Mouse (Mus musculus) heart, postnatal 4 days (tissue): ENCODE data around the gene Retsat. TPM values are rescaled to one million over a fixed set of nuclear protein-coding genes. Genes with fewer than 3 reads are reported as not detected.

Experiments
- DNase-seq: peaks from one replicate; pipeline ENCODE4 v3.0.0; 2021
- total RNA-seq, 2 experiments: library from RNA; stranded (reverse); gene quantifications; 2 replicates each; pipeline ENCODE4 v1.2.3; 2021

Gene Retsat
- total RNA-seq, 2 experiments from 2014 or later: 91.3 to 105 TPM

DNA sequence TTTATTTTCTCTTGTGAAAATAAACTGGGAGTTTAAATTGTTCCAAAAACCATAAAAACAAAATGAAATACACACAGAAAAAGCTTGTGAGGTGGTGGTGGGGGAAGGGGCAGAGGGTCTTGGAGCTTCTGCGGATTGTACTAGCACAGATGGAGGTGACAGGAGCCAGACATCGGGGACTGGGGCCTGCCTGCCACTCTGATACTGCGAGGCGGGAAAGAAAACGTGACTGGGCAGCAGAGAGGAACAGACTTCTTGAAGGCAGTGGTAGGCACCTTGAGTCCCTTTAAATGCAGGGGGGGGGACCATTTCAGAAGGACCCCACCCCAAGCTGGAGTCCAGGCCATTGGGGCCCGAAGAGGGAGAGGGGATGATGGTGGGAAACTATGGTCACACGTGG is 28.1 kb downstream of the Retsat start:
- DNase-seq: no peak

GRCm38 (mm10) chr6:72627276-72627675 is 29.0 kb downstream of the Retsat start:
- no peak for DNase-seq

- no peak for DNase-seq
Measured at GRCm38 (mm10) chr6:72630370-72630769, 32.1 kb downstream of the Retsat start.

DNA sequence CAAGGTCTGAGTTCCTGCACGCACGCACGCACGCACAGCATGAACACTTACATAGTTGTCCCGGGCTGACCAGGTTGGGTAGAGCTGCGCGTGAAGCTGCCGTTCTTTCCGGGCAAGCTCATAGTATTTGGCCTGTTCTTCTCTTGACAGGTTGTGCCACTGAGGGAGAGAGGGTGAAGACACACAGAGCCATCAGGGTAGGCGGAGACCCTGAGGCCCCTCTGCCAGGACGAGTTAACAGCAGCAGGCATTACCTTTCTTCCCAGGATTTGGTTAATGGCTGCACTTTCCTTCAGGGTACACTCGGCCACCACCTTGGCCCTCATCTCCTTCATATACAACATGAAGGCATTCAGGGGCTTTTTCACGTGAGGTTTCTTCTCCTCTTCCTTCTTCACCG is 32.7 kb downstream of the Retsat start:
- no peak for DNase-seq

DNA sequence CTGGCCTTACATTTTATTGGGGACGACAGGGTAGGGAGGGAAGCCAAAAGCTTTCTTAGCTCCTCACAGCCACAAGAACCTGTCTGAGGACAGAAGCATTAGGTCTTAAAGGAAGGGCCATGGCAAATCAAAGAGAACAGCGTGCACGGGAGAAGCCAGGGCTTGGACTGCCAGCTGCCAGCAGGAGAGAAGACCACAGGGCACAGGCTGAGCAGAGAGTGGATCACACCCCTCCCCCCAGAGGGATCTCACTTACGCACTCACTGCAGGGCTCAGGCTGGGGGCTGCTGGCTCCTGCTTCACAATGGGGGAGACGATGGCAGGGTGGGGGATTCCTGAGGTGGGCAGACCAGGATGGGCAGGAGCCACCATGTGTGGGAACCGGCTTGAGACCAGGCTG is 33.4 kb downstream of the Retsat start:
- DNase-seq: no peak

DNA sequence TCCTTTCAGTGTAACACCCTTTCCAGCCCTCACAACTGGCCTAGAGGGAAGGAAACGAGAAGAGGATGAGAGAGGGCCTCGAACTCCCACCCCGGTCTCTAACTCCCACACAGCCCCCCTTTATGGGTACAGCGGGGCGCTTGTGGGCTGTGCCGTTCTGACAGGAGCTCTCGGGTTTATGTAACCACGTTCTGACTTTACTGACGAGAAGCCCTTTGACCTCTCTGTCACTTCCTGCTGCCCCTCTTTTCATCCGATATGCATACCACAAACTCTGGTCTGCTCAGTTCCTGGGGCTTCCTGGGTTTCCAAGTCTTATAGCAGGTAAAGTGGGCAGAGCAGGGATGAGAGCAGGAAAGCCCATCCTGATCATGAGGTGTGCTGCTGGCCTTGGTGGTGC is 36.0 kb downstream of the Retsat start:
- DNase-seq: no peak

- DNase-seq: peak; percentile 79
Measured at GRCm38 (mm10) chr6:72635760-72636431, 37.6 kb downstream of the Retsat start.

GRCm38 (mm10) chr6:72636940-72637339 is 38.7 kb downstream of the Retsat start:
- no peak for DNase-seq

- no peak for DNase-seq
Measured at GRCm38 (mm10) chr6:72641218-72641954, 43.1 kb downstream of the Retsat start.

DNA sequence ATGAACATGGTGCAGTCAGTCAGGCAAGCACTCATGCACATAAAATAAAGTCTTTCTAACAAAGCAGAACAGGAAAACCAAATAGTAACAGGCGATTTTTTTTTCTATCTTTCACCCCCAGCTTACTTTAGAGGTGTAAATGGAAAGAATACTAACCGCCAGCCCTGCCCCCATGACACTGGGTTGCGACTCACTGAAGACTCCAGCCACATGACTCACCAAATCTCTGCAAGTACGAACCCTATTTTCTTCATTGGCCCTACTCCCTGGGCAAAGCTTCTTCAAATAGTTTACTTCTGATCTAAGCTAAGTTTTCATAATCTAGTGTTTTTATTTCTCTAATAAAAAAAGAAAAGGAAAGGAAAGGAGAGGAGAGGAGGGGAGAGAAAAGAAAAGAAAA is 46.3 kb downstream of the Retsat start:
- DNase-seq: no peak

DNA sequence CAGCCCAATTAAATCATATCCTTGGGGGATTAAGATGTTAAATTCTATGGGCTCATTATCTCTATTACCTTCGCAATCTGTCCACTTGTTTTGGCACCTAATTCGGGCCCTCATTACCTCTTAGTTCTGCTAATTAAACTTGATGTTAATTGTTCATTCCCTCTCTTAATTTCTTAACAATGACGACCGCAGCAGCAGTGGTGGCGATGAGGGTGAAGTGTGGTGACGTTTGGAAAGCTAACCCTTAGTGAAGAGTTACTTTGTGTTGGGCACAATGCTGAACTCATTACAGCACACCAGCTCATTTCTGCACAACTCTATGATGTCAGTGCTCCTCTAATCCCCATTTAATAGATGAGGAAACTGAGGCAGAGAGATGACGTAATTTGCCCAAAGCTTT is 47.1 kb downstream of the Retsat start:
- DNase-seq: no peak

- DNase-seq: peak; percentile 81
Measured at GRCm38 (mm10) chr6:72647383-72647820, 49.1 kb downstream of the Retsat start.

- no peak for DNase-seq
Measured at GRCm38 (mm10) chr6:72648002-72648595, 49.8 kb downstream of the Retsat start.

DNA sequence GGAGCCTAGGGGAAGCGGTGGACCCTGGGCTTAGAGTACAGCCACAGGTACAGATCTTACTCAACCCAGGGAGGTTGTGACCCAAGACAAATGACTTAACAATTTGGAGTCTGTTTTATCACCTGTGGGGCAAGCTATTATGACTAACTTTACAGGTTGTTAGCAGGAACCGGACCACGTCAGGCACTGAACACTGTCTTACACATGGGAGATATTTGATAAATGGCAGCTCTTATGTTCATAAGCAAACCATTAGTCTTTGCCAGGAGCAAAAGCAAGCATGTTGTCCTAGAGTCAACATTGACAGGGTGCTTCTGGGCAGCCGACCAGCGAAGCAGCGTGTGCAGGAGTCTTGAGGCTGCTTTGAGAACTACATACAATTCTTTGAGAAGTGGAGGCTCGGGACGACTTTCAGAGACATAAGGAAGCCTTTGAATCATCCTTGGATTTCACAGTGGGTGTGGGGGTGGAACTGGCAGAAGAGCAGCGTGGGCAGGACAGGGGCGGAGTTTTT is 52.1 kb downstream of the Retsat start:
- DNase-seq: no peak

GRCm38 (mm10) chr6:72653419-72653818 is 55.1 kb downstream of the Retsat start:
- peak; percentile 62 for DNase-seq

DNA sequence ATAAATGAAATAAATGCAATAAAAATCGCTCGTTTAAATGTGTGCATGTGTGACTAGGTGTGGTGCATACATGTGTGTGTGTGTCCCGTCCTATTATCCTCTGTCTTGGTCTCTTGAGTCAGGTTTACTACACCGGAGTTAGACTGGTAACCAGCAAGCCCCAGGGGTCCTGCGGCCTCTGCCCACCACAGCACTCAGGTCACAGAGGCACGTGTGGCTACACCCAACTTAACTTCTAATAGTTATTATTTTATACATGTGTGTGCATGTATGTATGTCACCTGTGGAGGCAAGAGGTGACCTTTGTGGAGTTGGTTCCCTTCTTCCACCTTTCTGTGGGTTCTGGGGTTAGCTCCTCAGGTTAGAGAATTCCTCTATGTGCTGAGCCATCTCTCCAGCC is 56.1 kb downstream of the Retsat start:
- no peak for DNase-seq

GRCm38 (mm10) chr6:72655309-72656052 is 57.2 kb downstream of the Retsat start:
- DNase-seq: peak; percentile 81

- DNase-seq: no peak
Measured at GRCm38 (mm10) chr6:72656053-72656442, 57.8 kb downstream of the Retsat start.

- no peak for DNase-seq
Measured at GRCm38 (mm10) chr6:72658006-72658405, 59.7 kb downstream of the Retsat start.
